ENCODE assay signal across 7 mouse cellular contexts in genomic region chr19:44296186-44296585, GRCm38 (mm10). TPM values are rescaled to one million over a fixed set of nuclear protein-coding genes. Genes with fewer than 3 reads are reported as not detected.
A peak's percentile ranks its signal among the peaks of the same experiment; 100 is the strongest.
DNase-seq lines count a peak whose midpoint lies in the region; ATAC-seq and TF ChIP-seq lines count a peak whose summit lies in the region.

No protein-coding gene starts in this region.

- H3K36me3 ChIP-seq in megakaryocyte, embryonic 14.5 days (replicated peaks; ENCODE audit: low read length) = peaks cover 63% of the 10 kb centered on the region
- H3K36me3 ChIP-seq in forebrain, embryonic 16.5 days (ENCODE audit: control insufficient read depth, insufficient read depth) = peaks cover 23% of the 10 kb centered on the region
- H3K36me3 ChIP-seq in liver, postnatal 0 days (replicated peaks; ENCODE audit: insufficient read depth, low read length) = peaks cover 32% of the 10 kb centered on the region

- peak overlapping the region; percentile 97 for H3K4me2 ChIP-seq in forebrain, embryonic 16.5 days (ENCODE audit: low read length)
- H3K4me2 ChIP-seq in liver, postnatal 0 days (ENCODE audit: low read depth, low read length) = peak overlapping the region; percentile 91

- WGBS in forebrain, embryonic 16.5 days = 14% methylated on average over 7 of the region's 7 CpGs
- 29% methylated on average over 7 of the region's 7 CpGs for WGBS in liver, postnatal 0 days (ENCODE audit: insufficient replicate concordance)

- H3K9me3 ChIP-seq in megakaryocyte, embryonic 14.5 days = no peaks in the 10 kb centered on the region
- no peaks in the 10 kb centered on the region for H3K9me3 ChIP-seq in forebrain, embryonic 16.5 days (ENCODE audit: control insufficient read depth, low read length)
- H3K9me3 ChIP-seq in liver, postnatal 0 days (ENCODE audit: low read length) = no peaks in the 10 kb centered on the region

- no peak for TF ChIP-seq EP300 in liver, postnatal 0 days (IDR thresholded peaks at IDR 0.05; ENCODE audit: low read depth)

- H3K4me3 ChIP-seq in megakaryocyte, embryonic 14.5 days (replicated peaks) = peak overlapping the region; percentile 98
- peak overlapping the region; percentile 91 for H3K4me3 ChIP-seq in forebrain, embryonic 16.5 days (replicated peaks; ENCODE audit: low read length)
- peak overlapping the region; percentile 67 for H3K4me3 ChIP-seq in liver, postnatal 0 days (ENCODE audit: low read depth, low read length)

- TF ChIP-seq CTCF in liver, postnatal 0 days (IDR thresholded peaks at IDR 0.05; ENCODE audit: low read depth) = no peak

- peaks cover 97% of the 10 kb centered on the region for H3K4me1 ChIP-seq in megakaryocyte, embryonic 14.5 days
- peaks cover 61% of the 10 kb centered on the region for H3K4me1 ChIP-seq in forebrain, embryonic 16.5 days (replicated peaks; ENCODE audit: control insufficient read depth, insufficient read depth, low read length)
- peaks cover 69% of the 10 kb centered on the region for H3K4me1 ChIP-seq in liver, postnatal 0 days (ENCODE audit: insufficient read depth)

- H3K27me3 ChIP-seq in megakaryocyte, embryonic 14.5 days (replicated peaks) = no peaks in the 10 kb centered on the region
- no peaks in the 10 kb centered on the region for H3K27me3 ChIP-seq in forebrain, embryonic 16.5 days (replicated peaks; ENCODE audit: control insufficient read depth, insufficient read depth, low read length)
- no peaks in the 10 kb centered on the region for H3K27me3 ChIP-seq in liver, postnatal 0 days (ENCODE audit: insufficient read depth, low read length)

- no peak for ATAC-seq in megakaryocyte, adult 5-6 weeks (ENCODE audit: poor library complexity, severe bottlenecking)
- ATAC-seq in forebrain, embryonic 16.5 days = no peak
- ATAC-seq in liver, postnatal 0 days = no peak

- no peak overlapping the region for H3K27ac ChIP-seq in forebrain, embryonic 16.5 days (ENCODE audit: low read length)
- H3K27ac ChIP-seq in liver, postnatal 0 days (ENCODE audit: low read depth) = no peak overlapping the region

- DNase-seq in liver, postnatal 0 days = no peak
- DNase-seq in yolk sac, embryonic 10.5 days (ENCODE audit: low spot score) = peak; percentile 1
- no peak for DNase-seq in embryo, embryonic 10.5 days (ENCODE audit: low spot score)
- DNase-seq in MN1 (ENCODE audit: low spot score) = no peak

- peak overlapping the region; percentile 94 for H3K9ac ChIP-seq in forebrain, embryonic 16.5 days (replicated peaks; ENCODE audit: low read depth, low read length)
- H3K9ac ChIP-seq in liver, postnatal 0 days (replicated peaks) = peak overlapping the region; percentile 31

RNA-seq across cellular contexts. Expression of gene Scd2, which starts 2.7 kb away (rescaled TPM):
- polyA plus RNA-seq in megakaryocyte, embryonic 14.5 days (2012; ENCODE audit: insufficient read depth, low replicate concordance) = 6.4 and 14.5 TPM in 2 replicates
- total RNA-seq in megakaryocyte, adult 5-6 weeks (2015) = 30.0 and 33.3 TPM in 2 replicates
- total RNA-seq in megakaryocyte, adult 5-6 weeks (2017) = 26.9 and 28.9 TPM in 2 replicates
- 290 and 318 TPM in 2 replicates for polyA plus RNA-seq in forebrain, embryonic 16.5 days (2015; fragmentation: Nextera tagmentation; extraction: Ambion mirVana)
- polyA plus RNA-seq in liver, postnatal 0 days (2015; fragmentation: Nextera tagmentation; extraction: Ambion mirVana) = 5.9 and 6.2 TPM in 2 replicates

RNA-seq across cellular contexts. Expression of gene Scd4, which starts 36.7 kb away (rescaled TPM):
- not detected in 2 replicates for polyA plus RNA-seq in megakaryocyte, embryonic 14.5 days (2012; ENCODE audit: insufficient read depth, low replicate concordance)
- 0.40 TPM in 1 of 2 replicates, not detected in the other for total RNA-seq in megakaryocyte, adult 5-6 weeks (2015)
- 0.12 TPM in 1 of 2 replicates, not detected in the other for total RNA-seq in megakaryocyte, adult 5-6 weeks (2017)
- 0.07 and 0.16 TPM in 2 replicates for polyA plus RNA-seq in forebrain, embryonic 16.5 days (2015; fragmentation: Nextera tagmentation; extraction: Ambion mirVana)
- polyA plus RNA-seq in liver, postnatal 0 days (2015; fragmentation: Nextera tagmentation; extraction: Ambion mirVana) = not detected in 2 replicates

Comparison
In these comparisons a context has a peak if more than half of its experiments do, and no peak if none do; other contexts are left out.
1. RNA of gene Scd2, which starts 2.7 kb away (polyA plus RNA-seq): 290 to 318 TPM in forebrain, embryonic 16.5 days; 6.4 to 14.5 TPM in megakaryocyte, embryonic 14.5 days and 5.9 to 6.2 TPM in liver, postnatal 0 days; every median in the first group is over 10 times any median in the second.
2. Peak in every context shown above with its lines, with median percentiles within 50 percentile points of each other: H3K4me3 ChIP-seq.